Mouse (Mus musculus): Measurements from ENCODE around the gene Gzma. TPM values are rescaled to one million over a fixed set of nuclear protein-coding genes. Genes with fewer than 3 reads are reported as not detected.

The Gzma gene
- polyA plus RNA-seq (2016; fragmentation: Nextera tagmentation; extraction: Ambion mirVana), result not detected in 2 replicates

- DNase-seq (ENCODE audit: low spot score), result no peak
- Histone ChIP-seq H3K27me3 (replicated peaks; ENCODE audit: low read depth, poor library complexity, severe bottlenecking) (no peaks in the 10 kb centered on the region), H3K27ac (replicated peaks) (no peak within 1 kb of the TSS), H3K4me1 (no peaks in the 10 kb centered on the region), H3K36me3 (replicated peaks) (no peaks in the 10 kb centered on the region), H3K9me3 (no peaks in the 10 kb centered on the region), H3K4me3 (no peak within 1 kb of the TSS)
- WGBS, result 89% methylated on average over 6 of the region's 6 CpGs
Observed at GRCm38 (mm10) chr13:113100879-113101278, at the start of gene Gzma. Gene Gzma (minus strand): TSS chr13:113100981.

DNA sequence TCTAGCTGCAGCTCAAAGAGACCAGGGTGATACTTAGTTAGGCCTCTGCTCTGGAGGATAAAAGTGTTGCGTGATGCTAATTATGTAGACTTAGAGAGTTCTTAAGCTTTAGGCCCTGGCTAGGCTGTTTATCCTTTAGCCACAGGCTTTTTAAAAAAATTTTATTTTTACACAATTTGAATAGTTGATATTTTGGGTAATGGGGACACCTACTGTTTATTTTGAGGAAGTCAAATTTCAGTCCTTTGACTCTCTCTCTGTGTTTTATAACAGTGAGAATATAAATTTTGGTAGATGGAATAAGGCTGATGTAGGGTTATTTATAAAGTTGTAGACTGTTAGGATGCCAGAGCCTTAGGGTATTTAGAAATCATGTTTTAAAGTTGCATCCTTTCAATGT, 38.8 kb upstream of the Gzma start:
- H3K4me3 ChIP-seq, result no peak overlapping the region
- 89% methylated on average over 1 of the region's 1 CpGs for WGBS
- H3K9me3 ChIP-seq, result no peaks in the 10 kb centered on the region
- no peaks in the 10 kb centered on the region for H3K4me1 ChIP-seq
- no peaks in the 10 kb centered on the region for H3K36me3 ChIP-seq (replicated peaks)
- H3K27ac ChIP-seq (replicated peaks), result no peak overlapping the region
- no peaks in the 10 kb centered on the region for H3K27me3 ChIP-seq (replicated peaks; ENCODE audit: low read depth, poor library complexity, severe bottlenecking)
- DNase-seq (ENCODE audit: low spot score), result no peak

DNA sequence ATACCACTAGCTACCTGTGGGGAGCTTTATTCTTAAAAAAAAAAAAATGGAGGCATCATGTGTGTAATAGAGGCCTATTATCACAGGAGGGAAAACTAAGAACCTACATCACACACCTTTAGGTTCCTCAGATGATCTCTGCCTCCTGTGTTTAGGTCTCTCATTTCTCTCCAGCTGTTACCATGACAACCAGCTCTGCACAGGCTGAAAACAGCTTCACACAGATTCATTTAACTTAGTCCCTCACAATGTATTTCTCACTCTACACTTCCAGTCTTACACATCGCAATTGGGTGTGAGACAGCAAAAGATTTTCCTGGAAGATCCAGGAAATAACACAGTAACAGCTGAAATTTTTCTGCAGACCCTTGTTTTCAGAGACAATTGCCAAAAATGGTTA, 29.2 kb upstream of the Gzma start:
- Histone ChIP-seq H3K27me3 (replicated peaks; ENCODE audit: low read depth, poor library complexity, severe bottlenecking) (no peaks in the 10 kb centered on the region), H3K4me1 (no peaks in the 10 kb centered on the region), H3K4me3 (no peak overlapping the region), H3K9me3 (no peaks in the 10 kb centered on the region), H3K36me3 (replicated peaks) (no peaks in the 10 kb centered on the region), H3K27ac (replicated peaks) (no peak overlapping the region)
- no peak for DNase-seq (ENCODE audit: low spot score)
- 89% methylated on average over 1 of the region's 1 CpGs for WGBS

GRCm38 (mm10) chr13:113121326-113121725, 20.5 kb upstream of the Gzma start:
- no peak overlapping the region for H3K4me3 ChIP-seq
- no peak overlapping the region for H3K27ac ChIP-seq (replicated peaks)
- WGBS, result 88% methylated on average over 14 of the region's 14 CpGs
- no peaks in the 10 kb centered on the region for H3K27me3 ChIP-seq (replicated peaks; ENCODE audit: low read depth, poor library complexity, severe bottlenecking)
- 0 out of 2 replicates have a peak, but pooled peaks cover 2% of the 10 kb centered on the region for H3K9me3 ChIP-seq
- no peak for DNase-seq (ENCODE audit: low spot score)
- H3K4me1 ChIP-seq, result peaks cover 4% of the 10 kb centered on the region; the same call in 1 of the 2 replicates
- H3K36me3 ChIP-seq (replicated peaks), result no peaks in the 10 kb centered on the region

GRCm38 (mm10) chr13:113120324-113121237, 19.8 kb upstream of the Gzma start:
- WGBS, result 88% methylated on average over 17 of the region's 17 CpGs
- Histone ChIP-seq H3K27ac (replicated peaks) (no peak overlapping the region), H3K36me3 (replicated peaks) (no peaks in the 10 kb centered on the region), H3K27me3 (replicated peaks; ENCODE audit: low read depth, poor library complexity, severe bottlenecking) (no peaks in the 10 kb centered on the region), H3K4me3 (no peak overlapping the region), H3K4me1 (peaks cover 4% of the 10 kb centered on the region; the same call in 1 of the 2 replicates), H3K9me3 (0 out of 2 replicates have a peak, but pooled peaks cover 2% of the 10 kb centered on the region)
- no peak for DNase-seq (ENCODE audit: low spot score)

GRCm38 (mm10) chr13:113118977-113119376, 18.2 kb upstream of the Gzma start:
- 91% methylated on average over 4 of the region's 4 CpGs for WGBS
- Histone ChIP-seq H3K9me3 (0 out of 2 replicates have a peak, but pooled peaks cover 2% of the 10 kb centered on the region), H3K36me3 (replicated peaks) (no peaks in the 10 kb centered on the region), H3K4me3 (no peak overlapping the region), H3K27me3 (replicated peaks; ENCODE audit: low read depth, poor library complexity, severe bottlenecking) (no peaks in the 10 kb centered on the region), H3K27ac (replicated peaks) (no peak overlapping the region), H3K4me1 (no peaks in the 10 kb centered on the region)
- no peak for DNase-seq (ENCODE audit: low spot score)

GRCm38 (mm10) chr13:113104759-113105158, 4.0 kb upstream of the Gzma start:
- WGBS, result 87% methylated on average over 10 of the region's 10 CpGs
- H3K4me1 ChIP-seq, result no peaks in the 10 kb centered on the region
- no peaks in the 10 kb centered on the region for H3K36me3 ChIP-seq (replicated peaks)
- H3K27me3 ChIP-seq (replicated peaks; ENCODE audit: low read depth, poor library complexity, severe bottlenecking), result no peaks in the 10 kb centered on the region
- H3K4me3 ChIP-seq, result no peak overlapping the region
- H3K27ac ChIP-seq (replicated peaks), result no peak overlapping the region
- DNase-seq (ENCODE audit: low spot score), result no peak
- no peaks in the 10 kb centered on the region for H3K9me3 ChIP-seq

GRCm38 (mm10) chr13:113101804-113102203, 1.0 kb upstream of the Gzma start:
- H3K27me3 ChIP-seq (replicated peaks; ENCODE audit: low read depth, poor library complexity, severe bottlenecking), result no peaks in the 10 kb centered on the region
- DNase-seq (ENCODE audit: low spot score), result no peak
- H3K27ac ChIP-seq (replicated peaks), result no peak overlapping the region
- 81% methylated on average over 10 of the region's 10 CpGs for WGBS
- H3K9me3 ChIP-seq, result no peaks in the 10 kb centered on the region
- no peaks in the 10 kb centered on the region for H3K4me1 ChIP-seq
- no peak overlapping the region for H3K4me3 ChIP-seq
- no peaks in the 10 kb centered on the region for H3K36me3 ChIP-seq (replicated peaks)

GRCm38 (mm10) chr13:113098406-113098805, 2.4 kb downstream of the Gzma start:
- Histone ChIP-seq H3K27ac (replicated peaks) (no peak overlapping the region), H3K4me1 (no peaks in the 10 kb centered on the region), H3K4me3 (no peak overlapping the region), H3K36me3 (replicated peaks) (no peaks in the 10 kb centered on the region), H3K9me3 (no peaks in the 10 kb centered on the region), H3K27me3 (replicated peaks; ENCODE audit: low read depth, poor library complexity, severe bottlenecking) (no peaks in the 10 kb centered on the region)
- 91% methylated on average over 2 of the region's 2 CpGs for WGBS
- DNase-seq (ENCODE audit: low spot score), result no peak

- Histone ChIP-seq H3K27me3 (replicated peaks; ENCODE audit: low read depth, poor library complexity, severe bottlenecking) (no peaks in the 10 kb centered on the region), H3K4me1 (no peaks in the 10 kb centered on the region), H3K27ac (replicated peaks) (no peak overlapping the region), H3K4me3 (no peak overlapping the region), H3K9me3 (no peaks in the 10 kb centered on the region), H3K36me3 (replicated peaks) (no peaks in the 10 kb centered on the region)
- no peak for DNase-seq (ENCODE audit: low spot score)
- WGBS, result 80% methylated on average over 3 of the region's 3 CpGs
Observed at GRCm38 (mm10) chr13:113097011-113097410, 3.8 kb downstream of the Gzma start.

- DNase-seq (ENCODE audit: low spot score), result no peak
- WGBS, result 79% methylated on average over 1 of the region's 1 CpGs
- H3K36me3 ChIP-seq (replicated peaks), result no peaks in the 10 kb centered on the region
- no peaks in the 10 kb centered on the region for H3K9me3 ChIP-seq
- H3K27me3 ChIP-seq (replicated peaks; ENCODE audit: low read depth, poor library complexity, severe bottlenecking), result no peaks in the 10 kb centered on the region
- H3K4me1 ChIP-seq, result no peaks in the 10 kb centered on the region
- H3K4me3 ChIP-seq, result no peak overlapping the region
- H3K27ac ChIP-seq (replicated peaks), result no peak overlapping the region
Observed at GRCm38 (mm10) chr13:113094618-113095017, 6.2 kb downstream of the Gzma start.

- H3K27ac ChIP-seq (replicated peaks), result no peak overlapping the region
- H3K4me1 ChIP-seq, result no peaks in the 10 kb centered on the region
- 86% methylated on average over 8 of the region's 8 CpGs for WGBS
- H3K4me3 ChIP-seq, result no peak overlapping the region
- no peak for DNase-seq (ENCODE audit: low spot score)
- no peaks in the 10 kb centered on the region for H3K36me3 ChIP-seq (replicated peaks)
- H3K27me3 ChIP-seq (replicated peaks; ENCODE audit: low read depth, poor library complexity, severe bottlenecking), result no peaks in the 10 kb centered on the region
- H3K9me3 ChIP-seq, result no peaks in the 10 kb centered on the region
Observed at GRCm38 (mm10) chr13:113090489-113090888, 10.3 kb downstream of the Gzma start.

All from embryonic facial prominence, embryonic 10.5 days (tissue).